Mouse (Mus musculus) gastrocnemius, postnatal 10 days (tissue): ENCODE results near the gene Vmn1r52. TPM values are rescaled to one million over a fixed set of nuclear protein-coding genes. Genes with fewer than 3 reads are reported as not detected.
"Not testable (repeated sequence)": the region's sequence is repeated elsewhere in the genome, so short reads cannot be mapped to it uniquely, and the experiment has no call there.

Source experiments
- DNase-seq: peaks from one replicate; pipeline ENCODE4 v3.0.0; 2021; ENCODE audit warnings: mixed read lengths
- long read RNA-seq, 2 experiments: library from polyadenylated mRNA; stranded (forward); transcript quantifications; one replicate each; pipeline ENCODE4 v2.0.0; 2021
- total RNA-seq, 2 experiments: library from RNA; stranded (reverse); gene quantifications; 2 replicates each; pipeline ENCODE4 v1.2.3; 2021

The Vmn1r52 gene
- not detected for total RNA-seq
- long read RNA-seq, experiment 1 = 0 reads
- long read RNA-seq, experiment 2 = 0 reads

- DNase-seq = no peak
Measured at GRCm38 (mm10) chr6:90174508-90174907, at the start of gene Vmn1r52. TSS of gene Vmn1r52 (plus strand) at chr6:90174808.

GRCm38 (mm10) chr6:90160139-90160538 is 14.5 kb upstream of the Vmn1r52 start:
- no peak for DNase-seq

- DNase-seq = not testable (repeated sequence)
Measured at GRCm38 (mm10) chr6:90202493-90202892, 27.9 kb downstream of the Vmn1r52 start, which contains the start of gene V1ra8. TSS of gene V1ra8 (plus strand) at chr6:90202793.

- DNase-seq = no peak
Measured at GRCm38 (mm10) chr6:90224338-90224737, 49.7 kb downstream of the Vmn1r52 start, which contains the start of gene Vmn1r53. TSS of gene Vmn1r53 (minus strand) at chr6:90224438.

Other genes starting within 250 kb of the Vmn1r52 start
- gene Vmn1r45, start 234.2 kb upstream of the Vmn1r52 start, total RNA-seq = not detected
- not detected for gene Vmn1r46, start 205.5 kb upstream of the Vmn1r52 start, total RNA-seq
- not detected for gene Vmn1r47, start 158.7 kb upstream of the Vmn1r52 start, total RNA-seq
- gene Vmn1r48, start 138.0 kb upstream of the Vmn1r52 start, total RNA-seq = not detected
- gene Vmn1r49, start 96.3 kb upstream of the Vmn1r52 start, total RNA-seq = not detected
- not detected for gene Vmn1r50, start 73.4 kb upstream of the Vmn1r52 start, total RNA-seq
- gene Vmn1r51, start 52.2 kb upstream of the Vmn1r52 start, total RNA-seq = not detected
- gene V1ra8, start 28.0 kb downstream of the Vmn1r52 start, total RNA-seq = not detected
- not detected for gene Vmn1r53, start 49.6 kb downstream of the Vmn1r52 start, total RNA-seq
- gene Vmn1r54, start 71.5 kb downstream of the Vmn1r52 start, total RNA-seq = not detected
- not detected for gene BC048671, start 126.4 kb downstream of the Vmn1r52 start, total RNA-seq
- gene Chst13, start 150.4 kb downstream of the Vmn1r52 start, total RNA-seq = 1 to 10 TPM; 1.8 TPM
- gene Uroc1, start 158.5 kb downstream of the Vmn1r52 start, total RNA-seq = not detected
- 10 to 100 TPM; 14.3 to 16.9 TPM for gene Zxdc, start 194.7 kb downstream of the Vmn1r52 start, total RNA-seq